Mouse (Mus musculus) lung, embryonic 16.5 days (tissue): ENCODE results near the gene Zbtb32. TPM values are rescaled to one million over a fixed set of nuclear protein-coding genes. Genes with fewer than 3 reads are reported as not detected.
A peak's percentile ranks its signal among the peaks of the same experiment; 100 is the strongest.

ENCODE experiments used
- ATAC-seq: fragments of 200-750 bp; cut with Nextera tagmentation; 2 replicates; pipeline ENCODE4 v1.8.0; 2017; ENCODE audit warnings: low read depth, mild to moderate bottlenecking, moderate library complexity
- H3K27ac ChIP-seq: fragments of 300-500 bp; sonication (generic); 2 replicates; pipeline ENCODE4 v1.5.1; 2014; ENCODE audit warnings: mild to moderate bottlenecking, control low read depth, low read length
- H3K27me3 ChIP-seq: fragments of 300-500 bp; sonication (generic); 2 replicates; pipeline ENCODE4 v1.6.1; 2014; ENCODE audit warnings: low read depth, low read length, mixed read lengths; ENCODE audit not compliant: control insufficient read depth, insufficient read depth
- H3K36me3 ChIP-seq: fragments of 300-500 bp; sonication (generic); 2 replicates; pipeline ENCODE4 v1.6.1; 2014; ENCODE audit warnings: low read length; ENCODE audit not compliant: control insufficient read depth, insufficient read depth
- H3K4me1 ChIP-seq: fragments of 300-500 bp; sonication (generic); replicated peaks from 2 replicates; pipeline ENCODE4 v1.6.1; 2014; ENCODE audit warnings: low read length, mixed read lengths; ENCODE audit not compliant: control insufficient read depth, insufficient read depth
- H3K4me2 ChIP-seq: fragments of 300-500 bp; sonication (generic); 2 replicates; pipeline ENCODE4 v1.6.1; 2014; ENCODE audit warnings: low read depth, low read length, control low read depth
- H3K4me3 ChIP-seq: fragments of 300-500 bp; sonication (generic); 2 replicates; pipeline ENCODE4 v1.5.1; 2014; ENCODE audit warnings: mild to moderate bottlenecking, low read length, control low read depth
- H3K9ac ChIP-seq: fragments of 300-500 bp; sonication (generic); 2 replicates; pipeline ENCODE4 v1.6.1; 2014; ENCODE audit warnings: low read length, control low read depth
- H3K9me3 ChIP-seq: fragments of 300-500 bp; sonication (generic); 2 replicates; pipeline ENCODE4 v1.6.1; 2016; ENCODE audit warnings: low read length; ENCODE audit not compliant: control insufficient read depth
- WGBS: fragments of 180-500 bp; shearing (Covaris S2); extraction: QIAGEN DNeasy Blood & Tissue Kit; methylation state at CpG from one replicate; pipeline ENCODE4 v1.1.7; 2014; 5-methylcytosine and 5-hydroxymethylcytosine counted together
- polyA plus RNA-seq: library from polyadenylated mRNA; unstranded; fragments of >200 nt; fragmentation: Nextera tagmentation; extraction: Ambion mirVana; gene quantifications from 2 replicates; pipeline ENCODE4 v1.2.1, GENCODE M21; 2015

Zbtb32 gene
- polyA plus RNA-seq, 1 experiment from 2014 or later: 4.6 TPM

GRCm38 (mm10) chr7:30592772-30593423 is 5.8 kb downstream of the Zbtb32 start:
- Histone ChIP-seq H3K27ac (no peak overlapping the region), H3K4me2 (no peak overlapping the region), H3K4me1 (peaks cover 14% of the 10 kb centered on the region), H3K36me3 (no peaks in the 10 kb centered on the region), H3K27me3 (no peaks in the 10 kb centered on the region), H3K9ac (no peak overlapping the region), H3K4me3 (no peak overlapping the region), H3K9me3 (no peaks in the 10 kb centered on the region)
- no peak for ATAC-seq
- 29% methylated on average over 5 of the region's 5 CpGs for WGBS

GRCm38 (mm10) chr7:30591605-30591951 is 7.1 kb downstream of the Zbtb32 start:
- H3K4me1 ChIP-seq: peaks cover 22% of the 10 kb centered on the region
- WGBS: 58% methylated on average over 4 of the region's 4 CpGs
- no peak overlapping the region for H3K27ac ChIP-seq
- no peaks in the 10 kb centered on the region; the same call in 1 of the 2 replicates for H3K36me3 ChIP-seq
- ATAC-seq: no peak
- H3K4me2 ChIP-seq: no peak overlapping the region
- no peak overlapping the region for H3K9ac ChIP-seq
- no peaks in the 10 kb centered on the region for H3K9me3 ChIP-seq
- no peaks in the 10 kb centered on the region for H3K27me3 ChIP-seq
- H3K4me3 ChIP-seq: no peak overlapping the region

DNA sequence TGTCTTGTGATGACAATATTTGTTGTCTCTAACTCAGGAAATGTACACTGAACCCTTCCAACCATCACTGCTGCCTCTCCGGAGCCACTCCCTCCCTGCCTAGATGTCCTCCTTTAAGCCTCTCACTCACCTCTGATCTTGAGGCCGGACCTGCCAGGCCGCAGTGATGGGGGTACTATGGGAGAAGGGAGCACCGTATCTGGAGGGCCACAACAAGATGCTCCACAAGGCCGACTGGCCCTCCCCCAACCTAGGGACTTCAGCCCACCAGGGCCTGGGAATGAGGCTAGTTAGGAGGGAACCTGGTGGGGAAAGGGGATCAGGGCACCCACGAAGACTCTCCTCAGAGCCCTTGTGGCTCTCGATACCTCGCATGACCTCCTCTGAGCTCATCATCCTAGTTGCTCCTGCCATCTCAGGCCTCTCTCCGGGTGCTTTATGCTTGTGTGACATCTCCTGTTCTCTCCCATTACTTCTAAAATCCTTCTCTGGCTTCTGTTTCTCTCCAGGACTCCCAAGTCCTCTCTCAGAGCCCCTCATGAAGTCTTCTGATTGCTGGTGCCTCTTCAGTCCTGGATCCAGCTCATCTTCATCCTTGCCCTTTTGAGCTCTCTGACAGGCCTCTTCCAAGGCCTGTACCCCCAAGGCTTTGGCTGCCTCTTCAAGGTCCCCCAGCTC is 7.6 kb downstream of the Zbtb32 start:
- H3K4me3 ChIP-seq: no peak overlapping the region
- H3K27me3 ChIP-seq: no peaks in the 10 kb centered on the region
- no peaks in the 10 kb centered on the region for H3K9me3 ChIP-seq
- H3K27ac ChIP-seq: no peak overlapping the region
- WGBS: 81% methylated on average over 9 of the region's 9 CpGs
- peaks cover 22% of the 10 kb centered on the region for H3K4me1 ChIP-seq
- no peak for ATAC-seq
- no peak overlapping the region for H3K9ac ChIP-seq
- H3K36me3 ChIP-seq: no peaks in the 10 kb centered on the region; the same call in 1 of the 2 replicates
- no peak overlapping the region for H3K4me2 ChIP-seq

- WGBS: 22% methylated on average over 40 of the region's 40 CpGs
Measured at GRCm38 (mm10) chr7:30589435-30590301, 9.0 kb downstream of the Zbtb32 start.

DNA sequence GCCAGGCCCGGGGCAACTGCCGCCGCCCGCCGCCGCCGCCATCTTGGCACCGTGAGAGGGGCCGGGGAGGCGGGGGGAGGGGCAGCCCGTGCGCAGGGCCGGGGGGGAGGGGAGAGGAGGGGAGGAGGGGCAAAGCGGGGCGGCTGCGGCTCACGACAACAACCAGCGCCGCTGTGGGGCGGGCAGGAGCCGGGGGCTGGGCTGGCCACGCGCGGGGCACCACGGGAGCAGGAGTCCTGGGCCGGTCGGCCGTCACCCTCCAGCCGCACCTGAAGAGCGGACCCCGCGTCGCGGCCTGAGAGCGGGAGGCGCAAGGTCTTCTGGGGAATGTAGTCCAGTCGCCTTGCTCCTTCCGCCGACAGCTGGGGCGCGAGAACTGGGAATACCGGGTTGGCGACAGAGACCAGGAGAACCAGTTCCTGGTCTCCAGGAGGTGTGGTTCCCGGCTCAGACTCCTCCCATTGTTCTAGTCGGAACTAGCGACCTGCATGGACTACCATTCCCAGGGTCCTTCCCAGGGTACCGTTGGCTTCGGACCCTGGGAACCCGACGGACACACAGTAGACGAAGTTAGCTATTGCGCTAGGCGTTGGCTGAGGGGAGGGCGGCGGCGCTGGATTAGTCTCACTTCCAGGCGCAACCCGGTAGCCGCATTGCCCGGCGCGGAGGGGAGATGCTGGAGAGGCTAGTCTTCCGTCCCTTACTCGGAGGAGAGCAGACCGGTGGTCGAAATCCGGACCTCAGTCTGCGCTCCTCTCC is 9.9 kb downstream of the Zbtb32 start, which contains the start of gene Kmt2b:
Kmt2b (minus strand) TSS at position 51 of the 759 bp plus-strand sequence.
- Histone ChIP-seq H3K27ac (peak within 1 kb of the TSS; percentile 96), H3K4me2 (peak within 1 kb of the TSS; percentile 81), H3K27me3 (no peaks in the 10 kb centered on the region), H3K4me1 (peaks cover 20% of the 10 kb centered on the region), H3K9ac (peak within 1 kb of the TSS; percentile 99), H3K4me3 (peak within 1 kb of the TSS; percentile 94), H3K36me3 (peaks cover 17% of the 10 kb centered on the region), H3K9me3 (no peaks in the 10 kb centered on the region)
- peak; percentile 95 for ATAC-seq
- WGBS: under 1% methylated on average over 54 of the region's 68 CpGs

More at GRCm38 (mm10) chr7:30589435-30590301, 9.0 kb downstream of the Zbtb32 start:
- peak overlapping the region; percentile 81 for H3K4me2 ChIP-seq
- peak overlapping the region; percentile 94 for H3K4me3 ChIP-seq
- H3K4me1 ChIP-seq: peaks cover 20% of the 10 kb centered on the region
- no peaks in the 10 kb centered on the region for H3K9me3 ChIP-seq
- peak overlapping the region; percentile 99 for H3K9ac ChIP-seq
- H3K27me3 ChIP-seq: no peaks in the 10 kb centered on the region
- peaks cover 11% of the 10 kb centered on the region for H3K36me3 ChIP-seq
- peak overlapping the region; percentile 96 for H3K27ac ChIP-seq
- ATAC-seq: peak; percentile 66

DNA sequence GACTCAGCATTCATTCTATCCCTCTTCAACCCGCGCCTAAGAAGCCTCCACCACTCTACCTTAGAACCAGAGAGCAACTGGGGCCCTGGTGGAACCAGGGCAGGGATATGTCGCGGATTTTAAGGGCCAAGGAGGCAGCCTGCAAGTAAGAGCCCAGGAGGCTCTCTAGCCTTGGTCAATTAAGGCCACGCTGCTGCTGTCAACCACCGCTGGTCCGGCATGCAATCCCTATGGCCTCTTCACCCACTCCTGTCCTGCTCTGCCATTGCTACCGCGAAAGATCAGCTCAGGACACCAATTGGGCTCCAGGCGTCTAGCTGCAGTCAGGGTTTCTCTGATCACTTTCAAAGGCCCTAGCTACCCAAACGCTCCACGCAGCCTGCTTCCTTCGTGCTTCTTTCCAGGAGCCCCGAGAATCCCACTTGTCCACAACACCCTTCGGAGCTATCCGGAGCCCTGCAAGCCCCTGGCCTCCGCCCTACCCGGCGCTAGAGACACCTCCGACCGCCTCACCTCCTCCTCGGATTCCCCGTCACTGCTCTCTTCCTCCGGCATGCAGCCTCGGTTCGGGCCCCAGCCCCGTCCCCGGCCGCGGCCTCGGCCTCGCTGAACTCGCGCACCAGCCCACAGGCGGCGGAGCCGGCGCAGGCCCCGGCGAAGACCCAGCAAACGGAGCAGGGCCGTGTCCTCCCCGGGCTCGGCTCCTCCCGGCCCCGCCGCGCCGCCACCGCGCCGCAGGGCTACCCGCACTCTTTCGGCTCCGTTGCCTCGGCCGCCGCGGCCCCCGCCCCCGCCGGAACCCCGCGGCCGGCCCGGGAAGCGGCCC is 10.7 kb downstream of the Zbtb32 start:
- no peaks in the 10 kb centered on the region for H3K9me3 ChIP-seq
- H3K27me3 ChIP-seq: no peaks in the 10 kb centered on the region
- peaks cover 17% of the 10 kb centered on the region for H3K4me1 ChIP-seq
- WGBS: under 1% methylated on average over 56 of the region's 67 CpGs
- ATAC-seq: peak; percentile 13
- peak overlapping the region; percentile 81 for H3K4me2 ChIP-seq
- H3K4me3 ChIP-seq: peak overlapping the region; percentile 94
- H3K36me3 ChIP-seq: peaks cover 22% of the 10 kb centered on the region
- H3K27ac ChIP-seq: peak overlapping the region; percentile 96
- peak overlapping the region; percentile 99 for H3K9ac ChIP-seq

DNA sequence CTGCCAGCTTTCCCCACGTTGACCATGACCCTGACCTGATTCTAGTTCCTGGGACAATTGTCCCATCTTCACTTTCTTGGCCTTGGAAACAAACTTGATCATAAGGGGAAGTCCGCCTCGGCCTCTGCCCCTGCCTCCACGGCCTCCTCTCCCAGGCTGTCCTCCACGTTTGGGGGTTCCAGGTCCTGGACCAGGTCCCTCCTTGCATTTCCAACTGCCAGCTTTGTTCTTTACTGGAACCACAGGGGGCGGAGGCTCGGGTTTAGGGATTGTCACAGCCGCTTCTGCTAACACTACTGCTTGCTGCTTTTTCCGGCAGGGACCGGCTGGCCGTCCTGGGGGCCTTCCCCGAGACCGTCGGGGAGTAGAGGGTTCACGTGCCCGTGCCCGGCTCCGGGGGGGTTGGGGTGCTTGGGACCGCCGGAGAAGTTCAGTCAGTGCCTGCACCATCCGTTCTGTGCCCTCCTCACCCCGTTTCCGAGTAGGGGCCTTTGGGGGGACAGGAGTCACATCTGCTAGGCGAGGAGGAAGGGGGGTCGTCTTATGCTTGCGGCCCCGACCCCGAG is 12.2 kb downstream of the Zbtb32 start:
- WGBS: 88% methylated on average over 28 of the region's 28 CpGs
- Histone ChIP-seq H3K4me2 (no peak overlapping the region; the same call in 1 of the 2 replicates), H3K36me3 (peaks cover 36% of the 10 kb centered on the region)

DNA sequence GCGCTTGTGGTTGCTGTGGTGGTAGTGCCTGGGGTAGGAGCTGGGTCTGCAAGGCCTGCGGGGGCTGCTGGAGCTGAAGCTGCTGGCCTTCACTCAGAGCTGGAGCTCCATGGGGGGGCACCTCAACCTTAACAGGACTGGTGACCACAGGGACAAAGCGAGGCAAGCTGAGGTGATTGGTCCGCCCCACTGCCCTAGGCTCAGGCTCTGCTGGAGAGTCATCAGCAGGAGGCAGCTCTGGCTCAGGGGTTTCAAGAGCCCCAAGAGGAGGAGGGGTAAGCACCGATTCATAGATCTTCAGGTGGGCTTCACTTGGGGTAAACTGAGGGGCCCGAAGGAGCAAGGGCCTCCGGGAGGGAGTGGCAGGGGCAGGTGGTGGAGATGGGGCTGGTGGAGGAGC is 13.5 kb downstream of the Zbtb32 start:
- peaks cover 47% of the 10 kb centered on the region for H3K36me3 ChIP-seq
- no peak overlapping the region for H3K9ac ChIP-seq
- H3K9me3 ChIP-seq: no peaks in the 10 kb centered on the region
- H3K4me1 ChIP-seq: peaks cover 15% of the 10 kb centered on the region
- H3K27me3 ChIP-seq: no peaks in the 10 kb centered on the region
- H3K4me2 ChIP-seq: no peak overlapping the region
- 96% methylated on average over 7 of the region's 7 CpGs for WGBS
- H3K27ac ChIP-seq: no peak overlapping the region
- ATAC-seq: no peak
- no peak overlapping the region for H3K4me3 ChIP-seq

More for the DNA sequence above, 12.2 kb downstream of the Zbtb32 start:
- peak overlapping the region; percentile 99; the same call in 1 of the 2 replicates for H3K9ac ChIP-seq
- H3K9me3 ChIP-seq: no peaks in the 10 kb centered on the region
- no peaks in the 10 kb centered on the region for H3K27me3 ChIP-seq
- peaks cover 16% of the 10 kb centered on the region for H3K4me1 ChIP-seq
- ATAC-seq: no peak
- H3K27ac ChIP-seq: no peak overlapping the region
- no peak overlapping the region for H3K4me3 ChIP-seq
